Mouse (Mus musculus): ENCODE measurements at regions not wholly inside any gene's neighbourhood (a gene's known extent, or its start where the extent isn't known, plus 50 kb on each side); places are given as distances from the start of the nearest gene placed in this dataset.

- H3K4me3 ChIP-seq = no peak overlapping the region
- H3K27ac ChIP-seq = no peak overlapping the region
- H3K9me3 ChIP-seq = no peaks in the 10 kb centered on the region
- no peak overlapping the region for H3K4me2 ChIP-seq (replicated peaks)
- H3K36me3 ChIP-seq = no peaks in the 10 kb centered on the region
- WGBS = 42% methylated on average over 4 of the region's 4 CpGs
- no peaks in the 10 kb centered on the region for H3K4me1 ChIP-seq
- H3K9ac ChIP-seq = no peak overlapping the region
- no peaks in the 10 kb centered on the region for H3K27me3 ChIP-seq (replicated peaks)
- no peak for ATAC-seq (ENCODE audit: low FRiP score, low read depth)
These were observed 55.8 kb upstream of the Pak3 start for GRCm38 (mm10) chrX:143462632-143463031.

DNA sequence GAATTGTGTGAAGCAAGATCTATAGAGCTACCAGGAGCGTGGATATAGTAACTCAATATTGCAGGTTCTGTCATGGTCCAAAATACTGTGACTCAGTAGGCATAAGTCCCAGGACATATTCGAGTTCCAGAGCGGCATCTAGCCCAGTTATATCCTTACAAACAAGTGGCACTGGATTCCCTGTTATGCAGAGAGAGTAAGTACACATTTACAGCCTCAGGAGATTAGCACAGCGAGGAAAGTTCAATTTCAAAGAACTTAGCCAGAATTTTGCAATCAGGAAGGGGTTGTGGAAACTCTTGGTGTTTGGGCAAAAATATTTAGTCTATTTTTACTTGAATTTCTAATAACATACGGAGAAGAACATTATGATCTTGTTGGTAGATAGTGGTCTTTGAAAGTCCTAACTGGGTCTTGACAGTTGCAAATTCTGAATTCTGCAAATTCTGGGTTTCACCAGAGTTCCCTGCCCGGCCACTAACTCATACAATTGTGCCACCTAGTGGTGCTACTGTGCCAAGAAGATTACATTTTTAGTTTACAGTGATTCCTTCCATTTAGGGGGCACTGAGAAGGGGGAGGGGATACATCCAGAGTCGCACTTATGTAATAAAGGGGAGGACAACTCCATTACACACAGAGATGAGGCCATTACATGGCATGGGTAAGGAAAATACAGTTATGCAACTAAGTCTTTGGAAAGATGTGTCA, 54.7 kb upstream of the Chrdl1 start:
- H3K9ac ChIP-seq = no peak overlapping the region
- WGBS = 54% methylated on average over 7 of the region's 7 CpGs
- ATAC-seq (ENCODE audit: low FRiP score, low read depth) = no peak
- no peak overlapping the region for H3K4me2 ChIP-seq (replicated peaks)
- no peak overlapping the region for H3K27ac ChIP-seq
- no peaks in the 10 kb centered on the region for H3K4me1 ChIP-seq
- no peaks in the 10 kb centered on the region for H3K36me3 ChIP-seq
- H3K4me3 ChIP-seq = no peak overlapping the region
- no peaks in the 10 kb centered on the region for H3K27me3 ChIP-seq (replicated peaks)
- H3K9me3 ChIP-seq = no peaks in the 10 kb centered on the region

GRCm38 (mm10) chrX:143444581-143444980, 50.5 kb upstream of the Chrdl1 start:
- Histone ChIP-seq H3K9me3 (no peaks in the 10 kb centered on the region), H3K4me3 (no peak overlapping the region), H3K27me3 (replicated peaks) (no peaks in the 10 kb centered on the region), H3K36me3 (no peaks in the 10 kb centered on the region), H3K9ac (no peak overlapping the region), H3K4me1 (no peaks in the 10 kb centered on the region), H3K27ac (no peak overlapping the region), H3K4me2 (replicated peaks) (no peak overlapping the region)
- peak; percentile 41 for ATAC-seq (ENCODE audit: low FRiP score, low read depth)
- WGBS = 10% methylated on average over 3 of the region's 3 CpGs
